Mouse (Mus musculus): ENCODE data around the gene Syn2.

DNA sequence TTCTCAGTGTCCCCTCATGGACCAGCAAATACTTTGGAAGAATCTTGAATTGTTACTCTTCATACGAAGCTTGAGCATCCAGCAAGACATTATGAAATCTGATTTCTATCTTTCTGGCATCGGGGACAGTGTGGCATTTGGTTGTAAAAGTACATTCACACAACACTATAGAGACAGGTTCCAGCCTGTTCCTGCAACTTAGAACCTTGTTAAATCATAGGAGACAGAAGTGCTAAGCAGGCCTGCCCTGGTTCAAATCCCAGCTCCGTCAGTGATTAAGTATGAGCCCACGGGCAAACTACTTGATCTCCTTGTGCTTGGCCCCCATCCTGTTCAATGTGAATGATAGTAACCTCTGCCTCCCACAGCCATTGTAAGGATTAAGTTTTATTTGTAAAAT is 185.0 kb downstream of the Syn2 start:
- TF ChIP-seq POLR2A (IDR thresholded peaks at IDR 0.05; ENCODE audit: low read depth, low read length) (no peak), CTCF (conservative IDR thresholded peaks at IDR 0.05; ENCODE audit: insufficient read depth, insufficient read length, low read depth, low read length) (no peak)
